Mouse (Mus musculus): ENCODE measurements around the gene Mterf2.

Gene Mterf2

GRCm38 (mm10) chr10:85127395-85128287 lies at the start of gene Mterf2:
Mterf2 (minus strand) TSS chr10:85128027.
- peak; percentile 100 for DNase-seq (ENCODE audit: low read depth, low spot score)

GRCm38 (mm10) chr10:85176640-85177039 lies 48.8 kb upstream of the Mterf2 start:
- no peak for DNase-seq (ENCODE audit: low read depth, low spot score)

- DNase-seq (ENCODE audit: low read depth, low spot score) = no peak
Observed at GRCm38 (mm10) chr10:85165306-85165705, 37.5 kb upstream of the Mterf2 start.

- no peak for DNase-seq (ENCODE audit: low read depth, low spot score)
Observed at GRCm38 (mm10) chr10:85164791-85165190, 37.0 kb upstream of the Mterf2 start.

GRCm38 (mm10) chr10:85161745-85162351 lies 34.0 kb upstream of the Mterf2 start:
- DNase-seq (ENCODE audit: low read depth, low spot score) = peak; percentile 95

GRCm38 (mm10) chr10:85159989-85160619 lies 32.3 kb upstream of the Mterf2 start:
- no peak for DNase-seq (ENCODE audit: low read depth, low spot score)

GRCm38 (mm10) chr10:85157451-85157850 lies 29.6 kb upstream of the Mterf2 start:
- DNase-seq (ENCODE audit: low read depth, low spot score) = no peak

- peak; percentile 85 for DNase-seq (ENCODE audit: low read depth, low spot score)
Observed at GRCm38 (mm10) chr10:85154195-85154594, 26.4 kb upstream of the Mterf2 start.

GRCm38 (mm10) chr10:85149226-85149625 lies 21.4 kb upstream of the Mterf2 start:
- no peak for DNase-seq (ENCODE audit: low read depth, low spot score)

GRCm38 (mm10) chr10:85146282-85146681 lies 18.5 kb upstream of the Mterf2 start:
- peak; percentile 60 for DNase-seq (ENCODE audit: low read depth, low spot score)

GRCm38 (mm10) chr10:85141465-85141864 lies 13.6 kb upstream of the Mterf2 start:
- no peak for DNase-seq (ENCODE audit: low read depth, low spot score)

GRCm38 (mm10) chr10:85136573-85136972 lies 8.7 kb upstream of the Mterf2 start:
- no peak for DNase-seq (ENCODE audit: low read depth, low spot score)

GRCm38 (mm10) chr10:85128453-85128852 lies 626 bp upstream of the Mterf2 start:
- no peak for DNase-seq (ENCODE audit: low read depth, low spot score)

- DNase-seq (ENCODE audit: low read depth, low spot score) = no peak
Observed at GRCm38 (mm10) chr10:85125184-85125583, 2.6 kb downstream of the Mterf2 start.

GRCm38 (mm10) chr10:85114409-85114808 lies 13.4 kb downstream of the Mterf2 start:
- no peak for DNase-seq (ENCODE audit: low read depth, low spot score)

- DNase-seq (ENCODE audit: low read depth, low spot score) = peak; percentile 62
Observed at GRCm38 (mm10) chr10:85103085-85103885, 24.5 kb downstream of the Mterf2 start.

GRCm38 (mm10) chr10:85102247-85103084 lies 25.4 kb downstream of the Mterf2 start, which contains the start of the genes Fhl4 and Tmem263:
Fhl4 (minus strand) TSS chr10:85102495.
Tmem263 (plus strand) TSS chr10:85102627.
- DNase-seq (ENCODE audit: low read depth, low spot score) = peak; percentile 89

- DNase-seq (ENCODE audit: low read depth, low spot score) = peak; percentile 18
Observed at GRCm38 (mm10) chr10:85101841-85102240, 26.0 kb downstream of the Mterf2 start.

- no peak for DNase-seq (ENCODE audit: low read depth, low spot score)
Observed at GRCm38 (mm10) chr10:85071605-85072152, 56.1 kb downstream of the Mterf2 start.

All from brain, adult 2 months (tissue).